In the genomic region with DNA sequence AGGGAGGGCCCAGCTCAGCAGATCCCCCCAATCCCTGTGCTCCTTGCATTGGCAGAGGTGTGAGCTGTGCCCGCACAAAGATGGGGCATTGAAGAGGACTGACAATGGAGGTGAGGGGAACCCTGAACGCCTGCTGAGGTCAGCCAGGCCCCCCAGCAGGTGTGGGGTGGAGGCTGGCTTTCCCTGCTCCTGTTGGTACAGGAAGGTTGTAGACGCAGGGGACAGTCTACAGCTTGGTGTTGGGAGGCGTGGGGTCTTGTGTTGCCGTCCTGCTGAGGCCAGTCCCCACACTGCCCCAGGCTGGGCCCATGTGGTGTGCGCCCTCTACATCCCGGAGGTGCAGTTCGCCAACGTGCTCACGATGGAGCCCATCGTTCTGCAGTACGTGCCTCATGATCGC, we compare ENCODE assay signal across 14 mouse cellular contexts. TPM values are rescaled to one million over a fixed set of nuclear protein-coding genes. Genes with fewer than 3 reads are reported as not detected.
DNase-seq lines count a peak whose midpoint lies in the region; ATAC-seq and TF ChIP-seq lines count a peak whose summit lies in the region.
"Had no signal": no experiment of that assay in that cellular context is flagged by ENCODE, and none has a peak within 500 bp of the region (broad histone marks: within the 10 kb centered on the region; RNA-seq: fewer than 3 reads in every experiment).

No protein-coding gene starts in this region.

- no peak for ATAC-seq in heart, embryonic 13.5 days (ENCODE audit: extremely low read depth, insufficient number of reproducible peaks, low FRiP score, low TSS enrichment)
- no peak for ATAC-seq in embryonic facial prominence, embryonic 13.5 days (ENCODE audit: insufficient number of reproducible peaks, insufficient read depth, low FRiP score, low TSS enrichment, low read depth)
- ATAC-seq in limb, embryonic 13.5 days (ENCODE audit: low FRiP score, low read depth) = no peak
- ATAC-seq in erythroid progenitor cell, adult 5-6 weeks (replicated peaks; ENCODE audit: low FRiP score, poor library complexity, severe bottlenecking) = no peak

- 87% methylated on average over 13 of the region's 13 CpGs for WGBS in heart, embryonic 13.5 days
- WGBS in embryonic facial prominence, embryonic 13.5 days = 86% methylated on average over 13 of the region's 13 CpGs
- 92% methylated on average over 13 of the region's 13 CpGs for WGBS in limb, embryonic 13.5 days

- H3K9ac ChIP-seq in heart, embryonic 13.5 days = peak overlapping the region; percentile 97; the same call in 1 of the 2 replicates
- H3K9ac ChIP-seq in embryonic facial prominence, embryonic 13.5 days = peak overlapping the region; percentile 85; the same call in 1 of the 2 replicates
- H3K9ac ChIP-seq in limb, embryonic 13.5 days = no peak overlapping the region
- H3K9ac ChIP-seq: liver, embryonic 13.5 days had no signal

- intact Hi-C loops in heart, postnatal 25 days (cut with DNase I) = loop anchor here (2.0 kb wide), 1 partner anchor 19 kb away; a partner anchor contains a TSS

- TF ChIP-seq CTCF in E14TG2a.4 (conservative IDR thresholded peaks at IDR 0.05; ENCODE audit: low read length) = no peak
- TF ChIP-seq CTCF in layer of hippocampus, adult 2 months (conservative IDR thresholded peaks at IDR 0.05) = no peak

- H3K4me2 ChIP-seq in heart, embryonic 13.5 days = no peak overlapping the region
- H3K4me2 ChIP-seq in embryonic facial prominence, embryonic 13.5 days = peak overlapping the region; percentile 78; the same call in 1 of the 2 replicates
- H3K4me2 ChIP-seq in limb, embryonic 13.5 days (replicated peaks) = peak overlapping the region; percentile 92

- H3K27me3 ChIP-seq in heart, embryonic 13.5 days (replicated peaks) = peaks cover 11% of the 10 kb centered on the region
- no peaks in the 10 kb centered on the region for H3K27me3 ChIP-seq in E14TG2a.4 (ENCODE audit: insufficient read depth, low read length)
- H3K27me3 ChIP-seq in embryonic facial prominence, embryonic 13.5 days = peaks cover 20% of the 10 kb centered on the region
- H3K27me3 ChIP-seq in limb, embryonic 13.5 days = peaks cover 21% of the 10 kb centered on the region

- no peak overlapping the region for H3K27ac ChIP-seq in heart, embryonic 13.5 days (replicated peaks)
- no peak overlapping the region for H3K27ac ChIP-seq in embryonic facial prominence, embryonic 13.5 days
- no peak overlapping the region for H3K27ac ChIP-seq in limb, embryonic 13.5 days
- no peak overlapping the region for H3K27ac ChIP-seq in layer of hippocampus, adult 2 months
- H3K27ac ChIP-seq: left cerebral cortex, adult 2 months; liver, embryonic 13.5 days had no signal

- H3K4me1 ChIP-seq in heart, embryonic 13.5 days = peaks cover 68% of the 10 kb centered on the region
- peaks cover 68% of the 10 kb centered on the region for H3K4me1 ChIP-seq in E14TG2a.4 (replicated peaks; ENCODE audit: low read depth, low read length)
- H3K4me1 ChIP-seq in embryonic facial prominence, embryonic 13.5 days = peaks cover 58% of the 10 kb centered on the region
- H3K4me1 ChIP-seq in limb, embryonic 13.5 days = peaks cover 45% of the 10 kb centered on the region

- peaks cover 51% of the 10 kb centered on the region for H3K36me3 ChIP-seq in heart, embryonic 13.5 days
- peaks cover 55% of the 10 kb centered on the region for H3K36me3 ChIP-seq in E14TG2a.4 (ENCODE audit: insufficient read depth, low read length)
- H3K36me3 ChIP-seq in embryonic facial prominence, embryonic 13.5 days = peaks cover 52% of the 10 kb centered on the region
- peaks cover 51% of the 10 kb centered on the region for H3K36me3 ChIP-seq in limb, embryonic 13.5 days

- no peaks in the 10 kb centered on the region for H3K9me3 ChIP-seq in heart, embryonic 13.5 days
- no peaks in the 10 kb centered on the region for H3K9me3 ChIP-seq in E14TG2a.4 (ENCODE audit: low read length)
- no peaks in the 10 kb centered on the region for H3K9me3 ChIP-seq in embryonic facial prominence, embryonic 13.5 days
- H3K9me3 ChIP-seq in limb, embryonic 13.5 days = no peaks in the 10 kb centered on the region
- H3K9me3 ChIP-seq: liver, embryonic 13.5 days had no signal

- no peak for DNase-seq in heart, postnatal 25 days (ENCODE audit: low spot score)
- no peak for DNase-seq in layer of hippocampus, adult 2 months (ENCODE audit: low spot score in 2 of 2)
- no peak for DNase-seq in ovary, postnatal 14 days (ENCODE audit: low spot score)
- DNase-seq: adrenal gland, postnatal 25 days; cerebellum, adult 11 months; embryo, embryonic 11 days; heart, postnatal 4 days; liver, embryonic 13.5 days had no signal

- H3K4me3 ChIP-seq in heart, embryonic 13.5 days = peak overlapping the region; percentile 92
- H3K4me3 ChIP-seq in E14TG2a.4 (replicated peaks; ENCODE audit: low read length) = peak overlapping the region; percentile 90
- peak overlapping the region; percentile 85; the same call in 1 of the 2 replicates for H3K4me3 ChIP-seq in embryonic facial prominence, embryonic 13.5 days
- H3K4me3 ChIP-seq in limb, embryonic 13.5 days = peak overlapping the region; percentile 90
- no peak overlapping the region for H3K4me3 ChIP-seq in layer of hippocampus, adult 2 months
- H3K4me3 ChIP-seq: liver, embryonic 13.5 days had no signal

RNA-seq across cellular contexts. Expression of a gene that starts 2.2 kb away (rescaled TPM):
- 1.7 and 1.9 TPM in 2 replicates for polyA plus RNA-seq in heart, embryonic 13.5 days (2015; fragmentation: Nextera tagmentation; extraction: Ambion mirVana)
- total RNA-seq in heart, postnatal 25 days (2021) = 10 to 100 TPM; 59.8 to 63.3 TPM
- polyA plus RNA-seq in embryonic facial prominence, embryonic 13.5 days (2015; fragmentation: Nextera tagmentation; extraction: Ambion mirVana) = 3.1 and 3.3 TPM in 2 replicates
- polyA plus RNA-seq in limb, embryonic 13.5 days (2015; fragmentation: Nextera tagmentation; extraction: Ambion mirVana) = 2.9 and 3.3 TPM in 2 replicates
- 100 to 1,000 TPM; 122 to 124 TPM for total RNA-seq in layer of hippocampus, adult 2 months (2021)
- total RNA-seq in erythroid progenitor cell, adult 5-6 weeks (2015; ENCODE audit: low replicate concordance) = 2.1 and 9.7 TPM in 2 replicates
- total RNA-seq in erythroid progenitor cell, adult 5-6 weeks (2017; ENCODE audit: low replicate concordance) = 1.3 and 3.9 TPM in 2 replicates

RNA-seq across cellular contexts. Expression of a gene that starts 20.2 kb away (rescaled TPM):
- polyA plus RNA-seq in heart, embryonic 13.5 days (2015; fragmentation: Nextera tagmentation; extraction: Ambion mirVana) = 44.1 and 53.7 TPM in 2 replicates
- total RNA-seq in heart, postnatal 25 days (2021) = 100 to 1,000 TPM; 145 to 155 TPM
- 12.5 and 13.4 TPM in 2 replicates for polyA plus RNA-seq in embryonic facial prominence, embryonic 13.5 days (2015; fragmentation: Nextera tagmentation; extraction: Ambion mirVana)
- polyA plus RNA-seq in limb, embryonic 13.5 days (2015; fragmentation: Nextera tagmentation; extraction: Ambion mirVana) = 11.2 and 13.5 TPM in 2 replicates
- 10 to 100 TPM; 45.5 to 49.3 TPM for total RNA-seq in layer of hippocampus, adult 2 months (2021)
- total RNA-seq in erythroid progenitor cell, adult 5-6 weeks (2015; ENCODE audit: low replicate concordance) = 6.3 TPM in 1 of 2 replicates, not detected in the other
- not detected in 2 replicates for total RNA-seq in erythroid progenitor cell, adult 5-6 weeks (2017; ENCODE audit: low replicate concordance)

RNA-seq across cellular contexts. Expression of a gene that starts 34.9 kb away (rescaled TPM):
- 10.5 and 11.0 TPM in 2 replicates for polyA plus RNA-seq in heart, embryonic 13.5 days (2015; fragmentation: Nextera tagmentation; extraction: Ambion mirVana)
- 1 to 10 TPM; 6.2 to 6.4 TPM for total RNA-seq in heart, postnatal 25 days (2021)
- polyA plus RNA-seq in embryonic facial prominence, embryonic 13.5 days (2015; fragmentation: Nextera tagmentation; extraction: Ambion mirVana) = 17.2 and 20.9 TPM in 2 replicates
- polyA plus RNA-seq in limb, embryonic 13.5 days (2015; fragmentation: Nextera tagmentation; extraction: Ambion mirVana) = 20.7 and 21.3 TPM in 2 replicates
- 10 to 100 TPM; 29.1 to 31.1 TPM for total RNA-seq in layer of hippocampus, adult 2 months (2021)
- 5.9 TPM in 1 of 2 replicates, not detected in the other for total RNA-seq in erythroid progenitor cell, adult 5-6 weeks (2015; ENCODE audit: low replicate concordance)
- total RNA-seq in erythroid progenitor cell, adult 5-6 weeks (2017; ENCODE audit: low replicate concordance) = 2.1 TPM in 1 of 2 replicates, not detected in the other

RNA-seq across cellular contexts. Expression of a gene that starts 35.9 kb away (rescaled TPM):
- polyA plus RNA-seq in heart, embryonic 13.5 days (2015; fragmentation: Nextera tagmentation; extraction: Ambion mirVana) = 1.1 and 1.4 TPM in 2 replicates
- 1 to 10 TPM in 1 of 2 experiments, under 1 TPM in 1; 0.94 to 1.5 TPM for total RNA-seq in heart, postnatal 25 days (2021)
- polyA plus RNA-seq in embryonic facial prominence, embryonic 13.5 days (2015; fragmentation: Nextera tagmentation; extraction: Ambion mirVana) = 4.3 and 7.2 TPM in 2 replicates
- polyA plus RNA-seq in limb, embryonic 13.5 days (2015; fragmentation: Nextera tagmentation; extraction: Ambion mirVana) = 3.5 and 4.6 TPM in 2 replicates
- total RNA-seq in layer of hippocampus, adult 2 months (2021) = 10 to 100 TPM; 34.1 to 35.1 TPM
- 1.4 TPM in 1 of 2 replicates, not detected in the other for total RNA-seq in erythroid progenitor cell, adult 5-6 weeks (2015; ENCODE audit: low replicate concordance)
- total RNA-seq in erythroid progenitor cell, adult 5-6 weeks (2017; ENCODE audit: low replicate concordance) = not detected in 2 replicates

RNA-seq across cellular contexts. Expression of a gene that starts 37.8 kb away (rescaled TPM):
- polyA plus RNA-seq in heart, embryonic 13.5 days (2015; fragmentation: Nextera tagmentation; extraction: Ambion mirVana) = 371 and 445 TPM in 2 replicates
- total RNA-seq in heart, postnatal 25 days (2021) = 100 to 1,000 TPM; 150 to 151 TPM
- polyA plus RNA-seq in embryonic facial prominence, embryonic 13.5 days (2015; fragmentation: Nextera tagmentation; extraction: Ambion mirVana) = 443 and 487 TPM in 2 replicates
- polyA plus RNA-seq in limb, embryonic 13.5 days (2015; fragmentation: Nextera tagmentation; extraction: Ambion mirVana) = 490 and 497 TPM in 2 replicates
- total RNA-seq in layer of hippocampus, adult 2 months (2021) = 100 to 1,000 TPM; 128 to 133 TPM
- total RNA-seq in erythroid progenitor cell, adult 5-6 weeks (2015; ENCODE audit: low replicate concordance) = 20.5 and 50.7 TPM in 2 replicates
- total RNA-seq in erythroid progenitor cell, adult 5-6 weeks (2017; ENCODE audit: low replicate concordance) = 7.9 and 45.8 TPM in 2 replicates

Comparison
In these comparisons a context has a peak if more than half of its experiments do, and no peak if none do; other contexts are left out.
1. RNA of a gene that starts 2.2 kb away (total RNA-seq): 122 to 124 TPM in layer of hippocampus, adult 2 months and 59.8 to 63.3 TPM in heart, postnatal 25 days; 1.3 to 9.7 TPM in erythroid progenitor cell, adult 5-6 weeks; every median in the first group is over 4 times any median in the second.
2. RNA of a gene that starts 20.2 kb away (total RNA-seq): 145 to 155 TPM in heart, postnatal 25 days and 45.5 to 49.3 TPM in layer of hippocampus, adult 2 months; 6.3 TPM in erythroid progenitor cell, adult 5-6 weeks; every median in the first group is over 4 times any median in the second.
3. RNA of a gene that starts 34.9 kb away (total RNA-seq): 29.1 to 31.1 TPM in layer of hippocampus, adult 2 months; 6.2 to 6.4 TPM in heart, postnatal 25 days and 2.1 to 5.9 TPM in erythroid progenitor cell, adult 5-6 weeks; every median in the first group is over 4 times any median in the second.